Mouse (Mus musculus) stomach, postnatal 0 days (tissue): Measurements from ENCODE around the gene Btn2a2. TPM values are rescaled to one million over a fixed set of nuclear protein-coding genes. Genes with fewer than 3 reads are reported as not detected.

ENCODE experiments used
- ATAC-seq: fragments of 200-750 bp; cut with Nextera tagmentation; 2 replicates; pipeline ENCODE4 v1.8.0; 2017; ENCODE audit not compliant: low FRiP score, low TSS enrichment
- DNase-seq: peaks from one replicate; pipeline ENCODE4 v3.0.0-alpha.2; 2016; ENCODE audit warnings: low spot score
- H3K27ac ChIP-seq: fragments of 300-500 bp; sonication (generic); replicated peaks from 2 replicates; pipeline ENCODE4 v1.5.1; 2014; ENCODE audit warnings: mild to moderate bottlenecking, control low read depth
- H3K27me3 ChIP-seq: fragments of 300-500 bp; sonication (generic); 2 replicates; pipeline ENCODE4 v1.6.1; 2014; ENCODE audit warnings: low read length; ENCODE audit not compliant: control insufficient read depth, insufficient read depth
- H3K36me3 ChIP-seq: fragments of 300-500 bp; sonication (generic); 2 replicates; pipeline ENCODE4 v1.6.1; 2014; ENCODE audit warnings: low read length, mixed read lengths; ENCODE audit not compliant: control insufficient read depth, insufficient read depth
- H3K4me1 ChIP-seq: fragments of 300-500 bp; sonication (generic); replicated peaks from 2 replicates; pipeline ENCODE4 v1.6.1; 2014; ENCODE audit warnings: antibody characterized with exemption; ENCODE audit not compliant: control insufficient read depth, insufficient read depth
- H3K4me2 ChIP-seq: fragments of 300-500 bp; sonication (generic); replicated peaks from 2 replicates; pipeline ENCODE4 v1.6.1; 2014; ENCODE audit warnings: low read depth, mild to moderate bottlenecking, control low read depth, moderate library complexity
- H3K4me3 ChIP-seq: fragments of 300-500 bp; sonication (generic); 2 replicates; pipeline ENCODE4 v1.5.1; 2014; ENCODE audit warnings: low read depth, low read length, control low read depth
- H3K9ac ChIP-seq: fragments of 300-500 bp; sonication (generic); 2 replicates; pipeline ENCODE4 v1.6.1; 2014; ENCODE audit warnings: mild to moderate bottlenecking, low read length, control low read depth, mixed read lengths
- H3K9me3 ChIP-seq: fragments of 300-500 bp; sonication (generic); 2 replicates; pipeline ENCODE4 v1.6.1; 2016; ENCODE audit warnings: low read length; ENCODE audit not compliant: control insufficient read depth
- CTCF ChIP-seq: IDR thresholded peaks from 2 replicates; pipeline ENCODE4 v1.5.1; 2016; ENCODE audit warnings: antibody characterized with exemption, low read depth, mild to moderate bottlenecking, moderate library complexity
- EP300 ChIP-seq: optimal IDR thresholded peaks from 2 replicates; pipeline ENCODE3; 2016; ENCODE audit warnings: antibody characterized with exemption
- WGBS: fragments of 180-500 bp; shearing (Covaris S2); extraction: QIAGEN DNeasy Blood & Tissue Kit; methylation state at CpG from one replicate; pipeline ENCODE4 v1.1.7; 2014; 5-methylcytosine and 5-hydroxymethylcytosine counted together
- polyA plus RNA-seq: library from polyadenylated mRNA; unstranded; fragments of >200 nt; fragmentation: Nextera tagmentation; extraction: Ambion mirVana; gene quantifications from 2 replicates; pipeline ENCODE4 v1.2.1, GENCODE M21; 2015

Btn2a2 gene
- polyA plus RNA-seq, 1 experiment from 2014 or later, result 0.07 TPM

GRCm38 (mm10) chr13:23466911-23467310 lies 21.7 kb downstream of the Btn2a2 start:
- 4% methylated on average over 9 of the region's 9 CpGs for WGBS
- ATAC-seq, result peak; percentile 51

GRCm38 (mm10) chr13:23466306-23466705 lies 22.4 kb downstream of the Btn2a2 start:
- Histone ChIP-seq H3K4me3 (no peak overlapping the region), H3K4me1 (peaks cover 2% of the 10 kb centered on the region; the same call in 1 of the 2 replicates), H3K9me3 (no peaks in the 10 kb centered on the region), H3K9ac (no peak overlapping the region), H3K36me3 (no peaks in the 10 kb centered on the region), H3K4me2 (no peak overlapping the region), H3K27me3 (no peaks in the 10 kb centered on the region), H3K27ac (no peak overlapping the region)
- DNase-seq (no peak), ATAC-seq (no peak)
- TF ChIP-seq EP300, result no peak
- TF ChIP-seq CTCF, result no peak
- WGBS, result 63% methylated on average over 1 of the region's 1 CpGs

More at GRCm38 (mm10) chr13:23466911-23467310, 21.7 kb downstream of the Btn2a2 start:
- Histone ChIP-seq H3K36me3 (no peaks in the 10 kb centered on the region), H3K4me3 (no peak overlapping the region), H3K27ac (no peak overlapping the region), H3K9ac (no peak overlapping the region), H3K27me3 (no peaks in the 10 kb centered on the region), H3K4me2 (no peak overlapping the region), H3K4me1 (peaks cover 2% of the 10 kb centered on the region; the same call in 1 of the 2 replicates), H3K9me3 (no peaks in the 10 kb centered on the region)
- DNase-seq, result peak; percentile 52
- TF ChIP-seq EP300, result no peak

GRCm38 (mm10) chr13:23465600-23466109 lies 23.0 kb downstream of the Btn2a2 start, which contains the start of gene Btn1a1:
TSS of gene Btn1a1 (minus strand) at chr13:23465901.
- Histone ChIP-seq H3K9ac (peak within 1 kb of the TSS; percentile 18), H3K4me1 (peaks cover 2% of the 10 kb centered on the region; the same call in 1 of the 2 replicates), H3K9me3 (no peaks in the 10 kb centered on the region), H3K4me2 (peak within 1 kb of the TSS; percentile 74), H3K27ac (no peak within 1 kb of the TSS), H3K27me3 (no peaks in the 10 kb centered on the region), H3K4me3 (peak within 1 kb of the TSS; percentile 49), H3K36me3 (no peaks in the 10 kb centered on the region)
- ATAC-seq, result no peak
- peak; percentile 17 for DNase-seq
- WGBS, result 10% methylated on average over 7 of the region's 7 CpGs
- TF ChIP-seq CTCF, result peak; percentile 26; the same call in 1 of the 2 replicates
- no peak for TF ChIP-seq EP300

GRCm38 (mm10) chr13:23464841-23465366 lies 23.8 kb downstream of the Btn2a2 start:
- Histone ChIP-seq H3K4me1 (peaks cover 2% of the 10 kb centered on the region; the same call in 1 of the 2 replicates), H3K4me3 (peak overlapping the region; percentile 49), H3K36me3 (no peaks in the 10 kb centered on the region), H3K9ac (peak overlapping the region; percentile 18), H3K9me3 (no peaks in the 10 kb centered on the region), H3K27me3 (no peaks in the 10 kb centered on the region), H3K27ac (no peak overlapping the region), H3K4me2 (peak overlapping the region; percentile 74)
- DNase-seq (peak; percentile 13), ATAC-seq (no peak)
- 16% methylated on average over 11 of the region's 11 CpGs for WGBS
- TF ChIP-seq CTCF (no peak), EP300 (no peak)

GRCm38 (mm10) chr13:23464224-23464637 lies 24.4 kb downstream of the Btn2a2 start:
- H3K27me3 ChIP-seq, result no peaks in the 10 kb centered on the region
- H3K4me2 ChIP-seq, result peak overlapping the region; percentile 74
- no peaks in the 10 kb centered on the region for H3K9me3 ChIP-seq
- no peaks in the 10 kb centered on the region for H3K36me3 ChIP-seq
- peak; percentile 9; the same call in 1 of the 2 replicates for TF ChIP-seq CTCF
- TF ChIP-seq EP300, result no peak
- H3K27ac ChIP-seq, result no peak overlapping the region
- peaks cover 2% of the 10 kb centered on the region; the same call in 1 of the 2 replicates for H3K4me1 ChIP-seq
- 2% methylated on average over 29 of the region's 29 CpGs for whole genome bisulfite sequencing
- DNase-seq (peak; percentile 37), ATAC-seq (0 out of 2 replicates have a peak, but pooled peaks have one; percentile 45)
- peak overlapping the region; percentile 50; the same call in 1 of the 2 replicates for H3K9ac ChIP-seq
- peak overlapping the region; percentile 49 for H3K4me3 ChIP-seq
